Mouse (Mus musculus) liver, embryonic 12.5 days (tissue): Measurements from ENCODE around the gene Zc3h6. TPM values are rescaled to one million over a fixed set of nuclear protein-coding genes. Genes with fewer than 3 reads are reported as not detected.

Source experiments
- ATAC-seq: fragments of 200-750 bp; cut with Nextera tagmentation; 2 replicates; pipeline ENCODE4 v1.8.0; 2017; ENCODE audit warnings: moderate number of reproducible peaks, mild to moderate bottlenecking, moderate library complexity
- H3K27ac ChIP-seq: fragments of 300-500 bp; sonication (generic); 2 replicates; pipeline ENCODE4 v1.5.1; 2016; ENCODE audit warnings: mild to moderate bottlenecking
- H3K27me3 ChIP-seq: fragments of 300-500 bp; sonication (generic); replicated peaks from 2 replicates; pipeline ENCODE4 v1.6.1; 2016; ENCODE audit warnings: mild to moderate bottlenecking, moderate library complexity
- H3K36me3 ChIP-seq: fragments of 300-500 bp; sonication (generic); 2 replicates; pipeline ENCODE4 v1.6.1; 2016; ENCODE audit warnings: mild to moderate bottlenecking, moderate library complexity
- H3K4me1 ChIP-seq: fragments of 300-500 bp; sonication (generic); 2 replicates; pipeline ENCODE4 v1.6.1; 2016
- H3K4me2 ChIP-seq: fragments of 300-500 bp; sonication (generic); 2 replicates; pipeline ENCODE4 v1.6.1; 2016; ENCODE audit warnings: mild to moderate bottlenecking, moderate library complexity
- H3K4me3 ChIP-seq: fragments of 300-500 bp; sonication (generic); 2 replicates; pipeline ENCODE4 v1.5.1; 2016; ENCODE audit warnings: mild to moderate bottlenecking, moderate library complexity
- H3K9ac ChIP-seq: fragments of 300-500 bp; sonication (generic); 2 replicates; pipeline ENCODE4 v1.6.1; 2016; ENCODE audit warnings: mild to moderate bottlenecking, moderate library complexity
- H3K9me3 ChIP-seq: fragments of 300-500 bp; sonication (generic); replicated peaks from 2 replicates; pipeline ENCODE4 v1.6.1; 2016; ENCODE audit warnings: mild to moderate bottlenecking, moderate library complexity
- WGBS: fragments of 180-500 bp; shearing (Covaris S2); methylation state at CpG from one replicate; pipeline ENCODE4 v1.1.7; 2016; ENCODE audit not compliant: insufficient replicate concordance; 5-methylcytosine and 5-hydroxymethylcytosine counted together
- polyA plus RNA-seq: library from polyadenylated mRNA; unstranded; fragments of >200 nt; fragmentation: Nextera tagmentation; extraction: Ambion mirVana; gene quantifications from 2 replicates; pipeline ENCODE4 v1.2.1, GENCODE M21; 2016

Gene Zc3h6
- polyA plus RNA-seq, 1 experiment from 2014 or later: 0.81 TPM

GRCm38 (mm10) chr2:129038937-129039631, 71.9 kb downstream of the Zc3h6 start:
- no peak for ATAC-seq
- Histone ChIP-seq H3K27me3 (peaks cover 65% of the 10 kb centered on the region), H3K4me2 (peak overlapping the region; percentile 63), H3K4me3 (peak overlapping the region; percentile 35), H3K4me1 (peaks cover 10% of the 10 kb centered on the region; the same call in 1 of the 2 replicates), H3K27ac (no peak overlapping the region), H3K9ac (no peak overlapping the region), H3K36me3 (no peaks in the 10 kb centered on the region), H3K9me3 (no peaks in the 10 kb centered on the region)
- 5% methylated on average over 62 of the region's 62 CpGs for WGBS

- H3K4me3 ChIP-seq: no peak overlapping the region
- H3K4me2 ChIP-seq: no peak overlapping the region
- ATAC-seq: no peak
- H3K36me3 ChIP-seq: no peaks in the 10 kb centered on the region
- peaks cover 10% of the 10 kb centered on the region; the same call in 1 of the 2 replicates for H3K4me1 ChIP-seq
- no peak overlapping the region for H3K9ac ChIP-seq
- H3K27me3 ChIP-seq: peaks cover 65% of the 10 kb centered on the region
- no peak overlapping the region for H3K27ac ChIP-seq
- WGBS: 9% methylated on average over 6 of the region's 6 CpGs
- no peaks in the 10 kb centered on the region for H3K9me3 ChIP-seq
Observed at GRCm38 (mm10) chr2:129040567-129040966, 73.4 kb downstream of the Zc3h6 start.

GRCm38 (mm10) chr2:129046172-129046845, 79.1 kb downstream of the Zc3h6 start:
- WGBS: 65% methylated on average over 6 of the region's 6 CpGs
- Histone ChIP-seq H3K9me3 (no peaks in the 10 kb centered on the region), H3K27ac (no peak overlapping the region), H3K4me2 (no peak overlapping the region), H3K4me1 (no peaks in the 10 kb centered on the region), H3K27me3 (peaks cover 20% of the 10 kb centered on the region; the same call in 1 of the 2 replicates), H3K4me3 (no peak overlapping the region), H3K36me3 (no peaks in the 10 kb centered on the region), H3K9ac (no peak overlapping the region)
- no peak for ATAC-seq

GRCm38 (mm10) chr2:129046846-129047196, 79.6 kb downstream of the Zc3h6 start:
- H3K36me3 ChIP-seq: no peaks in the 10 kb centered on the region
- WGBS: 68% methylated on average over 4 of the region's 4 CpGs
- no peaks in the 10 kb centered on the region for H3K4me1 ChIP-seq
- no peak overlapping the region for H3K27ac ChIP-seq
- ATAC-seq: no peak
- H3K9me3 ChIP-seq: no peaks in the 10 kb centered on the region
- H3K9ac ChIP-seq: no peak overlapping the region
- peaks cover 18% of the 10 kb centered on the region; the same call in 1 of the 2 replicates for H3K27me3 ChIP-seq
- no peak overlapping the region for H3K4me2 ChIP-seq
- no peak overlapping the region for H3K4me3 ChIP-seq

GRCm38 (mm10) chr2:129047811-129048210, 80.6 kb downstream of the Zc3h6 start, which contains the start of gene Vinac1:
TSS of gene Vinac1 (minus strand) at chr2:129048172.
- 63% methylated on average over 8 of the region's 8 CpGs for WGBS

GRCm38 (mm10) chr2:129052451-129052983, 85.3 kb downstream of the Zc3h6 start:
- Histone ChIP-seq H3K36me3 (no peaks in the 10 kb centered on the region), H3K9me3 (no peaks in the 10 kb centered on the region; the same call in 1 of the 2 replicates), H3K9ac (no peak overlapping the region), H3K4me2 (no peak overlapping the region), H3K4me3 (no peak overlapping the region), H3K27me3 (peaks cover 13% of the 10 kb centered on the region), H3K27ac (no peak overlapping the region), H3K4me1 (peaks cover 9% of the 10 kb centered on the region)
- no peak for ATAC-seq
- WGBS: 63% methylated on average over 4 of the region's 4 CpGs

More at GRCm38 (mm10) chr2:129047811-129048210, 80.6 kb downstream of the Zc3h6 start, which contains the start of gene Vinac1:
- peaks cover 10% of the 10 kb centered on the region; the same call in 1 of the 2 replicates for H3K27me3 ChIP-seq
- H3K36me3 ChIP-seq: no peaks in the 10 kb centered on the region
- H3K4me1 ChIP-seq: no peaks in the 10 kb centered on the region
- H3K27ac ChIP-seq: no peak within 1 kb of the TSS
- no peak for ATAC-seq
- no peak within 1 kb of the TSS for H3K9ac ChIP-seq
- H3K4me2 ChIP-seq: no peak within 1 kb of the TSS
- no peaks in the 10 kb centered on the region for H3K9me3 ChIP-seq
- no peak within 1 kb of the TSS for H3K4me3 ChIP-seq

GRCm38 (mm10) chr2:129055741-129056140, 88.5 kb downstream of the Zc3h6 start:
- Histone ChIP-seq H3K27me3 (peaks cover 11% of the 10 kb centered on the region), H3K4me2 (no peak overlapping the region), H3K27ac (no peak overlapping the region), H3K36me3 (no peaks in the 10 kb centered on the region), H3K4me3 (no peak overlapping the region), H3K4me1 (peaks cover 21% of the 10 kb centered on the region), H3K9ac (no peak overlapping the region), H3K9me3 (no peaks in the 10 kb centered on the region; the same call in 1 of the 2 replicates)
- 81% methylated on average over 6 of the region's 6 CpGs for WGBS
- no peak for ATAC-seq

GRCm38 (mm10) chr2:129056597-129056996, 89.4 kb downstream of the Zc3h6 start:
- 39% methylated on average over 9 of the region's 9 CpGs for WGBS
- H3K4me2 ChIP-seq: no peak overlapping the region
- no peak overlapping the region for H3K4me3 ChIP-seq
- no peak for ATAC-seq
- no peak overlapping the region for H3K27ac ChIP-seq
- H3K9ac ChIP-seq: no peak overlapping the region
- H3K4me1 ChIP-seq: peaks cover 21% of the 10 kb centered on the region
- peaks cover 11% of the 10 kb centered on the region for H3K27me3 ChIP-seq
- no peaks in the 10 kb centered on the region for H3K36me3 ChIP-seq
- H3K9me3 ChIP-seq: no peaks in the 10 kb centered on the region; the same call in 1 of the 2 replicates

GRCm38 (mm10) chr2:129057256-129057655, 90.1 kb downstream of the Zc3h6 start:
- Histone ChIP-seq H3K4me3 (no peak overlapping the region), H3K27ac (no peak overlapping the region), H3K27me3 (peaks cover 13% of the 10 kb centered on the region), H3K36me3 (no peaks in the 10 kb centered on the region), H3K9me3 (no peaks in the 10 kb centered on the region; the same call in 1 of the 2 replicates), H3K9ac (no peak overlapping the region), H3K4me2 (no peak overlapping the region), H3K4me1 (peaks cover 21% of the 10 kb centered on the region)
- 83% methylated on average over 8 of the region's 8 CpGs for WGBS
- ATAC-seq: no peak

GRCm38 (mm10) chr2:129057920-129058361, 90.7 kb downstream of the Zc3h6 start:
- peak overlapping the region; percentile 49; the same call in 1 of the 2 replicates for H3K27ac ChIP-seq
- 52% methylated on average over 6 of the region's 6 CpGs for WGBS

GRCm38 (mm10) chr2:129061456-129062059, 94.4 kb downstream of the Zc3h6 start:
- no peak overlapping the region for H3K4me2 ChIP-seq
- WGBS: 60% methylated on average over 10 of the region's 10 CpGs
- H3K36me3 ChIP-seq: no peaks in the 10 kb centered on the region
- H3K9me3 ChIP-seq: no peaks in the 10 kb centered on the region; the same call in 1 of the 2 replicates
- H3K27me3 ChIP-seq: peaks cover 35% of the 10 kb centered on the region
- H3K27ac ChIP-seq: no peak overlapping the region
- no peak for ATAC-seq
- H3K4me3 ChIP-seq: no peak overlapping the region
- H3K4me1 ChIP-seq: peaks cover 37% of the 10 kb centered on the region
- H3K9ac ChIP-seq: no peak overlapping the region

More at GRCm38 (mm10) chr2:129057920-129058361, 90.7 kb downstream of the Zc3h6 start:
- 0 out of 2 replicates have a peak overlapping the region, but pooled peaks have one; percentile 2 for H3K9ac ChIP-seq
- H3K27me3 ChIP-seq: peaks cover 18% of the 10 kb centered on the region
- peaks cover 21% of the 10 kb centered on the region for H3K4me1 ChIP-seq
- H3K4me2 ChIP-seq: peak overlapping the region; percentile 53
- peak overlapping the region; percentile 10; the same call in 1 of the 2 replicates for H3K4me3 ChIP-seq
- peak; percentile 98 for ATAC-seq
- no peaks in the 10 kb centered on the region; the same call in 1 of the 2 replicates for H3K9me3 ChIP-seq
- H3K36me3 ChIP-seq: no peaks in the 10 kb centered on the region
